Mouse (Mus musculus) forebrain, embryonic 16.5 days (tissue): ENCODE measurements around the gene Usp54. TPM values are rescaled to one million over a fixed set of nuclear protein-coding genes. Genes with fewer than 3 reads are reported as not detected.

ENCODE experiments used
- ATAC-seq: fragments of 200-750 bp; cut with Nextera tagmentation; 2 replicates; pipeline ENCODE4 v1.8.0; 2017; ENCODE audit warnings: mild to moderate bottlenecking, moderate library complexity
- H3K27ac ChIP-seq: fragments of 300-500 bp; sonication (generic); 2 replicates; pipeline ENCODE4 v1.5.1; 2014; ENCODE audit warnings: low read length, control low read depth
- H3K27me3 ChIP-seq: fragments of 300-500 bp; sonication (generic); replicated peaks from 2 replicates; pipeline ENCODE4 v1.6.1; 2014; ENCODE audit warnings: low read length; ENCODE audit not compliant: control insufficient read depth, insufficient read depth
- H3K36me3 ChIP-seq: fragments of 300-500 bp; sonication (generic); 2 replicates; pipeline ENCODE4 v1.6.1; 2014; ENCODE audit not compliant: control insufficient read depth, insufficient read depth
- H3K4me1 ChIP-seq: fragments of 300-500 bp; sonication (generic); replicated peaks from 2 replicates; pipeline ENCODE4 v1.6.1; 2014; ENCODE audit warnings: low read length; ENCODE audit not compliant: control insufficient read depth, insufficient read depth
- H3K4me2 ChIP-seq: fragments of 300-500 bp; sonication (generic); 2 replicates; pipeline ENCODE4 v1.6.1; 2014; ENCODE audit warnings: mild to moderate bottlenecking, low read length, control low read depth
- H3K4me3 ChIP-seq: fragments of 300-500 bp; sonication (generic); replicated peaks from 2 replicates; pipeline ENCODE4 v1.5.1; 2014; ENCODE audit warnings: mild to moderate bottlenecking, low read length, control low read depth
- H3K9ac ChIP-seq: fragments of 300-500 bp; sonication (generic); replicated peaks from 2 replicates; pipeline ENCODE4 v1.6.1; 2014; ENCODE audit warnings: low read depth, low read length, control low read depth
- H3K9me3 ChIP-seq: fragments of 300-500 bp; sonication (generic); 2 replicates; pipeline ENCODE4 v1.6.1; 2016; ENCODE audit warnings: low read length; ENCODE audit not compliant: control insufficient read depth
- WGBS: fragments of 180-500 bp; shearing (Covaris S2); extraction: QIAGEN DNeasy Blood & Tissue Kit; methylation state at CpG from one replicate; pipeline ENCODE4 v1.1.7; 2014; 5-methylcytosine and 5-hydroxymethylcytosine counted together
- polyA plus RNA-seq: library from polyadenylated mRNA; unstranded; fragments of >200 nt; fragmentation: Nextera tagmentation; extraction: Ambion mirVana; gene quantifications from 2 replicates; pipeline ENCODE4 v1.2.1, GENCODE M21; 2015

Gene Usp54
- polyA plus RNA-seq, result 10.4 and 11.1 TPM in 2 replicates

- under 1% methylated on average over 73 of the region's 73 CpGs for WGBS
- Histone ChIP-seq H3K9me3 (no peaks in the 10 kb centered on the region), H3K27ac (peak within 1 kb of the TSS; percentile 94), H3K4me2 (peak within 1 kb of the TSS; percentile 90), H3K27me3 (no peaks in the 10 kb centered on the region), H3K36me3 (no peaks in the 10 kb centered on the region), H3K9ac (peak within 1 kb of the TSS; percentile 90), H3K4me1 (peaks cover 8% of the 10 kb centered on the region), H3K4me3 (peak within 1 kb of the TSS; percentile 89)
- peak; percentile 98 for ATAC-seq
These were observed at the start of gene Usp54 for GRCm38 (mm10) chr14:20640644-20641437. TSS of gene Usp54 (minus strand) at chr14:20641063.

GRCm38 (mm10) chr14:20689009-20689408 lies 48.1 kb upstream of the Usp54 start:
- WGBS, result 87% methylated on average over 2 of the region's 2 CpGs
- Histone ChIP-seq H3K36me3 (peaks cover 50% of the 10 kb centered on the region), H3K9me3 (no peaks in the 10 kb centered on the region), H3K27ac (no peak overlapping the region), H3K4me1 (no peaks in the 10 kb centered on the region; the same call in 1 of the 2 replicates), H3K27me3 (no peaks in the 10 kb centered on the region), H3K4me2 (no peak overlapping the region), H3K9ac (no peak overlapping the region), H3K4me3 (no peak overlapping the region)
- ATAC-seq, result no peak

GRCm38 (mm10) chr14:20686576-20686975 lies 45.7 kb upstream of the Usp54 start:
- Histone ChIP-seq H3K27ac (no peak overlapping the region), H3K9ac (no peak overlapping the region), H3K4me2 (no peak overlapping the region), H3K4me1 (no peaks in the 10 kb centered on the region), H3K4me3 (no peak overlapping the region), H3K27me3 (no peaks in the 10 kb centered on the region), H3K9me3 (no peaks in the 10 kb centered on the region), H3K36me3 (peaks cover 55% of the 10 kb centered on the region)
- 95% methylated on average over 3 of the region's 3 CpGs for WGBS
- ATAC-seq, result no peak

- Histone ChIP-seq H3K27me3 (no peaks in the 10 kb centered on the region), H3K4me3 (no peak overlapping the region), H3K4me1 (no peaks in the 10 kb centered on the region), H3K27ac (no peak overlapping the region), H3K4me2 (no peak overlapping the region), H3K36me3 (peaks cover 57% of the 10 kb centered on the region), H3K9ac (no peak overlapping the region), H3K9me3 (no peaks in the 10 kb centered on the region)
- ATAC-seq, result no peak
- 80% methylated on average over 3 of the region's 3 CpGs for WGBS
These were observed 41.6 kb upstream of the Usp54 start for GRCm38 (mm10) chr14:20682498-20682897.

GRCm38 (mm10) chr14:20681742-20682141 lies 40.9 kb upstream of the Usp54 start:
- Histone ChIP-seq H3K27ac (no peak overlapping the region), H3K4me3 (no peak overlapping the region), H3K36me3 (peaks cover 54% of the 10 kb centered on the region), H3K27me3 (no peaks in the 10 kb centered on the region), H3K9me3 (no peaks in the 10 kb centered on the region), H3K4me2 (no peak overlapping the region), H3K4me1 (no peaks in the 10 kb centered on the region), H3K9ac (no peak overlapping the region)
- ATAC-seq, result no peak
- WGBS, result 94% methylated on average over 2 of the region's 2 CpGs

GRCm38 (mm10) chr14:20677906-20678305 lies 37.0 kb upstream of the Usp54 start:
- no peaks in the 10 kb centered on the region for H3K27me3 ChIP-seq
- no peaks in the 10 kb centered on the region for H3K9me3 ChIP-seq
- no peak overlapping the region for H3K4me3 ChIP-seq
- peaks cover 15% of the 10 kb centered on the region for H3K4me1 ChIP-seq
- no peak overlapping the region for H3K9ac ChIP-seq
- no peak overlapping the region for H3K4me2 ChIP-seq
- H3K27ac ChIP-seq, result no peak overlapping the region
- ATAC-seq, result no peak
- 92% methylated on average over 4 of the region's 4 CpGs for WGBS
- peaks cover 43% of the 10 kb centered on the region for H3K36me3 ChIP-seq

- WGBS, result under 1% methylated on average over 43 of the region's 43 CpGs
- peak within 1 kb of the TSS; percentile 89 for H3K4me2 ChIP-seq
- H3K4me1 ChIP-seq, result peaks cover 15% of the 10 kb centered on the region
- H3K27me3 ChIP-seq, result peaks cover 6% of the 10 kb centered on the region
- peak within 1 kb of the TSS; percentile 87 for H3K4me3 ChIP-seq
- peaks cover 19% of the 10 kb centered on the region; the same call in 1 of the 2 replicates for H3K36me3 ChIP-seq
- H3K27ac ChIP-seq, result peak within 1 kb of the TSS; percentile 78
- peak; percentile 98 for ATAC-seq
- no peaks in the 10 kb centered on the region for H3K9me3 ChIP-seq
- H3K9ac ChIP-seq, result peak within 1 kb of the TSS; percentile 80
These were observed 33.4 kb upstream of the Usp54 start, which contains the start of gene Sec24c for GRCm38 (mm10) chr14:20674064-20674833. TSS of gene Sec24c (plus strand) at chr14:20674308.

DNA sequence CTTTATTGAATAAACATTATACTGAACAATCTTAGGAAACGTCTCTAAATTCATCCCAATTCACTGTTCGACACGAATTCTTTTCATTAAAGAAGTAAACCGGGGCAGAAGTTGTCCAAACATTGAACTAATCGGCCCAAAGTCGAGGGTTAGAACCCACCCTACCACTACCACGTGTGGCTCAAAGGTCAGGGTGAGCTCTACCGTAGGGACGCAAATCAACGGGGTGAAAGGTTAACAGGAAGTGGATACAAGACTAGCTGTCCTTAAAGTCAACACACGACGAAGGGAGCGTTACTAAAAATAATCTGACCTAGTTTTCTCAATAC lies 32.8 kb upstream of the Usp54 start:
- WGBS, result 11% methylated on average over 13 of the region's 13 CpGs
- Histone ChIP-seq H3K27ac (peak overlapping the region; percentile 69), H3K36me3 (peaks cover 19% of the 10 kb centered on the region; the same call in 1 of the 2 replicates), H3K4me1 (peaks cover 15% of the 10 kb centered on the region), H3K4me2 (peak overlapping the region; percentile 89), H3K4me3 (peak overlapping the region; percentile 87), H3K9ac (peak overlapping the region; percentile 49; the same call in 1 of the 2 replicates), H3K27me3 (peaks cover 6% of the 10 kb centered on the region), H3K9me3 (no peaks in the 10 kb centered on the region)
- peak; percentile 61 for ATAC-seq

- H3K4me3 ChIP-seq, result no peak overlapping the region
- H3K4me1 ChIP-seq, result peaks cover 15% of the 10 kb centered on the region
- no peak for ATAC-seq
- 92% methylated on average over 2 of the region's 2 CpGs for WGBS
- peaks cover 6% of the 10 kb centered on the region for H3K27me3 ChIP-seq
- peaks cover 14% of the 10 kb centered on the region; the same call in 1 of the 2 replicates for H3K36me3 ChIP-seq
- H3K27ac ChIP-seq, result no peak overlapping the region
- no peak overlapping the region; the same call in 1 of the 2 replicates for H3K4me2 ChIP-seq
- H3K9ac ChIP-seq, result no peak overlapping the region
- no peaks in the 10 kb centered on the region for H3K9me3 ChIP-seq
These were observed 32.1 kb upstream of the Usp54 start for GRCm38 (mm10) chr14:20672990-20673389.
